Mouse (Mus musculus): Measurements from ENCODE around the gene Speg. TPM values are rescaled to one million over a fixed set of nuclear protein-coding genes. Genes with fewer than 3 reads are reported as not detected.
A peak's percentile ranks its signal among the peaks of the same experiment; 100 is the strongest.

Speg gene
- polyA plus RNA-seq, 1 experiment from 2014 or later: 53.9 TPM

- WGBS: 0% methylated on average over 25 of the region's 25 CpGs
- no peak; the same call in 1 of the 2 replicates for ATAC-seq (replicated peaks; ENCODE audit: low FRiP score)
- Histone ChIP-seq H3K36me3 (peaks cover 35% of the 10 kb centered on the region), H3K4me3 (replicated peaks) (peak overlapping the region; percentile 82), H3K9ac (peak overlapping the region; percentile 68), H3K27ac (peak overlapping the region; percentile 82), H3K4me2 (peak overlapping the region; percentile 90), H3K27me3 (peaks cover 74% of the 10 kb centered on the region), H3K4me1 (peaks cover 35% of the 10 kb centered on the region), H3K9me3 (replicated peaks) (no peaks in the 10 kb centered on the region)
These were observed 103.4 kb downstream of the Speg start for GRCm38 (mm10) chr1:75478497-75478896.

GRCm38 (mm10) chr1:75478916-75479634 is 104.0 kb downstream of the Speg start, which contains the start of the genes Chpf and Tmem198:
TSS of gene Chpf (minus strand) at chr1:75479307.
TSS of gene Tmem198 (plus strand) at chr1:75479532.
- peak within 1 kb of the TSS; percentile 68 for H3K9ac ChIP-seq
- H3K27ac ChIP-seq: peak within 1 kb of the TSS; percentile 82
- peak; percentile 93 for ATAC-seq (replicated peaks; ENCODE audit: low FRiP score)
- H3K36me3 ChIP-seq: peaks cover 30% of the 10 kb centered on the region
- peaks cover 35% of the 10 kb centered on the region for H3K4me1 ChIP-seq
- under 1% methylated on average over 71 of the region's 76 CpGs for WGBS
- H3K27me3 ChIP-seq: peaks cover 74% of the 10 kb centered on the region
- peak within 1 kb of the TSS; percentile 90 for H3K4me2 ChIP-seq
- peak within 1 kb of the TSS; percentile 82 for H3K4me3 ChIP-seq (replicated peaks)
- no peaks in the 10 kb centered on the region for H3K9me3 ChIP-seq (replicated peaks)

- Histone ChIP-seq H3K4me1 (peaks cover 40% of the 10 kb centered on the region), H3K9me3 (replicated peaks) (no peaks in the 10 kb centered on the region), H3K9ac (no peak overlapping the region), H3K4me2 (peak overlapping the region; percentile 90), H3K27me3 (peaks cover 78% of the 10 kb centered on the region), H3K36me3 (peaks cover 24% of the 10 kb centered on the region), H3K27ac (no peak overlapping the region), H3K4me3 (replicated peaks) (peak overlapping the region; percentile 82)
- no peak for ATAC-seq (replicated peaks; ENCODE audit: low FRiP score)
- 1% methylated on average over 21 of the region's 24 CpGs for WGBS
These were observed 104.5 kb downstream of the Speg start for GRCm38 (mm10) chr1:75479635-75479989.

- ATAC-seq (replicated peaks; ENCODE audit: low FRiP score): no peak
- WGBS: 13% methylated on average over 13 of the region's 13 CpGs
- peaks cover 78% of the 10 kb centered on the region for H3K27me3 ChIP-seq
These were observed 104.9 kb downstream of the Speg start for GRCm38 (mm10) chr1:75480036-75480435.

GRCm38 (mm10) chr1:75480735-75481134 is 105.6 kb downstream of the Speg start:
- H3K27ac ChIP-seq: no peak overlapping the region
- no peak overlapping the region for H3K9ac ChIP-seq
- 83% methylated on average over 7 of the region's 7 CpGs for WGBS
- no peak for ATAC-seq (replicated peaks; ENCODE audit: low FRiP score)
- peaks cover 40% of the 10 kb centered on the region for H3K4me1 ChIP-seq
- peaks cover 13% of the 10 kb centered on the region for H3K36me3 ChIP-seq
- H3K27me3 ChIP-seq: peaks cover 78% of the 10 kb centered on the region
- H3K4me3 ChIP-seq (replicated peaks): no peak overlapping the region
- no peaks in the 10 kb centered on the region for H3K9me3 ChIP-seq (replicated peaks)
- H3K4me2 ChIP-seq: no peak overlapping the region

More at GRCm38 (mm10) chr1:75480036-75480435, 104.9 kb downstream of the Speg start:
- H3K4me2 ChIP-seq: peak overlapping the region; percentile 90
- peaks cover 20% of the 10 kb centered on the region for H3K36me3 ChIP-seq
- H3K27ac ChIP-seq: no peak overlapping the region
- H3K4me3 ChIP-seq (replicated peaks): peak overlapping the region; percentile 82
- no peaks in the 10 kb centered on the region for H3K9me3 ChIP-seq (replicated peaks)
- H3K4me1 ChIP-seq: peaks cover 40% of the 10 kb centered on the region
- H3K9ac ChIP-seq: no peak overlapping the region

Other genes starting within 250 kb of the Speg start
- gene Slc23a3, start 241.4 kb upstream of the Speg start, polyA plus RNA-seq (2015; fragmentation: Nextera tagmentation; extraction: Ambion mirVana): 2.5 and 4.3 TPM in 2 replicates
- gene Cnppd1, start 232.6 kb upstream of the Speg start, polyA plus RNA-seq (2015; fragmentation: Nextera tagmentation; extraction: Ambion mirVana): 41.0 and 50.9 TPM in 2 replicates
- gene Retreg2, start 232.5 kb upstream of the Speg start, polyA plus RNA-seq (2015; fragmentation: Nextera tagmentation; extraction: Ambion mirVana): 53.5 and 53.8 TPM in 2 replicates
- 41.3 and 42.4 TPM in 2 replicates for gene Zfand2b, start 206.7 kb upstream of the Speg start, polyA plus RNA-seq (2015; fragmentation: Nextera tagmentation; extraction: Ambion mirVana)
- 30.8 and 36.5 TPM in 2 replicates for gene Abcb6, start 194.9 kb upstream of the Speg start, polyA plus RNA-seq (2015; fragmentation: Nextera tagmentation; extraction: Ambion mirVana)
- 24.9 and 26.8 TPM in 2 replicates for gene Ankzf1, start 183.1 kb upstream of the Speg start, polyA plus RNA-seq (2015; fragmentation: Nextera tagmentation; extraction: Ambion mirVana)
- 29.3 and 33.3 TPM in 2 replicates for gene Atg9a, start 183.1 kb upstream of the Speg start, polyA plus RNA-seq (2015; fragmentation: Nextera tagmentation; extraction: Ambion mirVana)
- gene Glb1l, start 164.5 kb upstream of the Speg start, polyA plus RNA-seq (2015; fragmentation: Nextera tagmentation; extraction: Ambion mirVana): 44.9 and 45.8 TPM in 2 replicates
- gene Stk16, start 164.5 kb upstream of the Speg start, polyA plus RNA-seq (2015; fragmentation: Nextera tagmentation; extraction: Ambion mirVana): 142 and 148 TPM in 2 replicates
- 63.8 and 64.3 TPM in 2 replicates for gene Tuba4a, start 155.4 kb upstream of the Speg start, polyA plus RNA-seq (2015; fragmentation: Nextera tagmentation; extraction: Ambion mirVana)
- gene A630095N17Rik, start 143.2 kb upstream of the Speg start, polyA plus RNA-seq (2015; fragmentation: Nextera tagmentation; extraction: Ambion mirVana): not detected in 2 replicates
- 33.8 and 38.6 TPM in 2 replicates for gene Dnajb2, start 138.9 kb upstream of the Speg start, polyA plus RNA-seq (2015; fragmentation: Nextera tagmentation; extraction: Ambion mirVana)
- 0.48 and 2.3 TPM in 2 replicates for gene Ptprn, start 110.8 kb upstream of the Speg start, polyA plus RNA-seq (2015; fragmentation: Nextera tagmentation; extraction: Ambion mirVana)
- 1.5 and 10.1 TPM in 2 replicates for gene Resp18, start 96.9 kb upstream of the Speg start, polyA plus RNA-seq (2015; fragmentation: Nextera tagmentation; extraction: Ambion mirVana)
- gene Dnpep, start 57.3 kb upstream of the Speg start, polyA plus RNA-seq (2015; fragmentation: Nextera tagmentation; extraction: Ambion mirVana): 136 and 153 TPM in 2 replicates
- gene Des, start 15.0 kb upstream of the Speg start, polyA plus RNA-seq (2015; fragmentation: Nextera tagmentation; extraction: Ambion mirVana): 53.5 and 53.9 TPM in 2 replicates
- 74.7 and 78.7 TPM in 2 replicates for gene Gmppa, start 60.6 kb downstream of the Speg start, polyA plus RNA-seq (2015; fragmentation: Nextera tagmentation; extraction: Ambion mirVana)
- 1.5 and 2.1 TPM in 2 replicates for gene Asic4, start 75.1 kb downstream of the Speg start, polyA plus RNA-seq (2015; fragmentation: Nextera tagmentation; extraction: Ambion mirVana)
- gene Chpf, start 104.0 kb downstream of the Speg start, polyA plus RNA-seq (2015; fragmentation: Nextera tagmentation; extraction: Ambion mirVana): 35.5 and 40.6 TPM in 2 replicates
- gene Tmem198, start 104.2 kb downstream of the Speg start, polyA plus RNA-seq (2015; fragmentation: Nextera tagmentation; extraction: Ambion mirVana): 0.63 and 1.2 TPM in 2 replicates
- gene Obsl1, start 131.2 kb downstream of the Speg start, polyA plus RNA-seq (2015; fragmentation: Nextera tagmentation; extraction: Ambion mirVana): 67.2 and 80.1 TPM in 2 replicates
- 6.0 and 11.2 TPM in 2 replicates for gene Inha, start 131.8 kb downstream of the Speg start, polyA plus RNA-seq (2015; fragmentation: Nextera tagmentation; extraction: Ambion mirVana)
- 25.1 and 26.5 TPM in 2 replicates for gene Stk11ip, start 146.2 kb downstream of the Speg start, polyA plus RNA-seq (2015; fragmentation: Nextera tagmentation; extraction: Ambion mirVana)
- gene Slc4a3, start 171.0 kb downstream of the Speg start, polyA plus RNA-seq (2015; fragmentation: Nextera tagmentation; extraction: Ambion mirVana): 20.9 and 22.5 TPM in 2 replicates